Mouse (Mus musculus) heart, adult 2 months (tissue): ENCODE results near the gene Slc2a12. TPM values are rescaled to one million over a fixed set of nuclear protein-coding genes. Genes with fewer than 3 reads are reported as not detected.
A peak's percentile ranks its signal among the peaks of the same experiment; 100 is the strongest.

Source experiments
- DNase-seq, 2 experiments: peaks; one replicate each; pipeline ENCODE4 v3.0.0; 2021
- H3K27ac ChIP-seq: fragments of 200-600 bp; 2 replicates; pipeline ENCODE4 v1.8.1; 2022
- H3K27me3 ChIP-seq: fragments of 200-500 bp; 2 replicates; pipeline ENCODE4 v1.6.1; 2012; ENCODE audit warnings: mild to moderate bottlenecking, low read length, inconsistent platforms, mixed read lengths; ENCODE audit not compliant: control insufficient read depth, insufficient read depth
- H3K36me3 ChIP-seq: fragments of 200-500 bp; 2 replicates; pipeline ENCODE4 v1.6.1; 2012; ENCODE audit warnings: low read length, inconsistent platforms; ENCODE audit not compliant: control insufficient read depth, insufficient read depth
- H3K4me1 ChIP-seq: fragments of 200-500 bp; 2 replicates; pipeline ENCODE4 v1.6.1; 2011; ENCODE audit warnings: low read length; ENCODE audit not compliant: control insufficient read depth, insufficient read depth
- H3K4me3 ChIP-seq: fragments of 200-600 bp; 2 replicates; pipeline ENCODE4 v1.8.1; 2022
- H3K79me2 ChIP-seq: fragments of 200-500 bp; replicated peaks from 2 replicates; pipeline ENCODE4 v1.6.1; 2012; ENCODE audit warnings: mild to moderate bottlenecking, inconsistent platforms, low read length, moderate library complexity, mixed read lengths; ENCODE audit not compliant: control insufficient read depth, insufficient read depth
- H3K9ac ChIP-seq: fragments of 200-500 bp; 2 replicates; pipeline ENCODE4 v1.6.1; 2012; ENCODE audit warnings: low read depth, mild to moderate bottlenecking, control low read depth, inconsistent platforms, low read length, mixed read lengths
- CTCF ChIP-seq: fragments of 200-600 bp; IDR thresholded peaks from 2 replicates; pipeline ENCODE4 v1.8.1; 2022; ENCODE audit warnings: antibody characterized with exemption, mild to moderate bottlenecking, moderate library complexity
- EP300 ChIP-seq: fragments of 200-500 bp; IDR thresholded peaks from 2 replicates; pipeline ENCODE4 v1.6.1; 2011; ENCODE audit warnings: low read depth, low read length, control low read depth; ENCODE audit not compliant: insufficient read depth
- POLR2A ChIP-seq: fragments of 200-500 bp; IDR thresholded peaks from 2 replicates; pipeline ENCODE4 v1.6.1; 2011; ENCODE audit warnings: mild to moderate bottlenecking, low read depth, low read length, control low read depth; ENCODE audit not compliant: insufficient read depth
- WGBS: fragments of 180-500 bp; shearing (Covaris S2); methylation state at CpG from one replicate; pipeline ENCODE4 v1.1.7; 2018; 5-methylcytosine and 5-hydroxymethylcytosine counted together
- intact Hi-C: fragments of 180-260 bp; cut with DNase I; formaldehyde crosslinking; loops from one replicate; pipeline ENCODE4 v1.15.1; 2025
- polyA plus RNA-seq: library from polyadenylated mRNA; depleted of rRNA; stranded (reverse); fragments of >200 nt; gene quantifications from 2 replicates; pipeline ENCODE4 v1.2.3, GENCODE M21; 2012
- total RNA-seq, 2 experiments: library from RNA; stranded (reverse); gene quantifications; 2 replicates each; pipeline ENCODE4 v1.2.3; 2021

Slc2a12 gene
- total and polyA plus RNA-seq, 3 experiments: 5.0 to 15.7 (median 12.7) TPM

GRCm38 (mm10) chr10:22700773-22701172 lies 56.0 kb downstream of the Slc2a12 start:
- peaks cover 18% of the 10 kb centered on the region for H3K4me1 ChIP-seq
- H3K4me3 ChIP-seq: no peak overlapping the region
- TF ChIP-seq EP300 (no peak), CTCF (no peak), POLR2A (no peak)
- peaks cover 5% of the 10 kb centered on the region for H3K36me3 ChIP-seq
- H3K27ac ChIP-seq: peak overlapping the region; percentile 15
- intact Hi-C loops: no loop called here
- WGBS: 39% methylated on average over 9 of the region's 9 CpGs
- H3K27me3 ChIP-seq: no peaks in the 10 kb centered on the region
- no peak overlapping the region for H3K9ac ChIP-seq
- H3K79me2 ChIP-seq: no peaks in the 10 kb centered on the region
- DNase-seq: peak in 1 of 2 experiments; percentile 27

GRCm38 (mm10) chr10:22701485-22702315 lies 56.9 kb downstream of the Slc2a12 start:
- peaks cover 18% of the 10 kb centered on the region for H3K4me1 ChIP-seq
- H3K36me3 ChIP-seq: peaks cover 5% of the 10 kb centered on the region
- no peak overlapping the region for H3K4me3 ChIP-seq
- WGBS: 62% methylated on average over 12 of the region's 12 CpGs
- peak overlapping the region; percentile 26; the same call in 1 of the 2 replicates for H3K27ac ChIP-seq
- intact Hi-C loops: no loop called here
- no peak for DNase-seq
- TF ChIP-seq CTCF: no peak
- TF ChIP-seq EP300: no peak
- no peak for TF ChIP-seq POLR2A
- no peaks in the 10 kb centered on the region for H3K27me3 ChIP-seq
- H3K9ac ChIP-seq: no peak overlapping the region
- no peaks in the 10 kb centered on the region for H3K79me2 ChIP-seq

DNA sequence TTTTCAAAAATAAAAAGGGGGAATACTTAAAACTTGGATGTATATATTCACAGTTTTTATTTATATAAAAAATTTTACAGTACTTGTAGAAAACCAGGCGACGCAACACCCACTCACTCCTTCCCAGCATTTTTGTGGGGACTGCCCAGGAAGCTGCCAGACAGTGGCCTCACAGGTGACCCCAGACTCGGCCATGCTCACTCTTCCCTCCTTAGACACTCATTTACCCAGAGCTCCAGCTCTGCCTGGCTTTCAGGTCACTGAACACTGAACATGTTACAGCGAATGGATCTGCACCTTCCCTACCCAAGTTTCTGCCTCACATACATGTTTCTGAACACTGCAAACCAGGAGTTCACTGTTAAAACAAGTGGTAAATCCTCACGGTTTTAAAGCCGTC lies 59.0 kb downstream of the Slc2a12 start:
- DNase-seq: no peak
- TF ChIP-seq CTCF: no peak
- no peak for TF ChIP-seq POLR2A
- TF ChIP-seq EP300: no peak
- peaks cover 7% of the 10 kb centered on the region for H3K36me3 ChIP-seq
- H3K27ac ChIP-seq: no peak overlapping the region
- intact Hi-C loops: no loop called here
- H3K9ac ChIP-seq: no peak overlapping the region
- WGBS: 90% methylated on average over 6 of the region's 6 CpGs
- no peak overlapping the region for H3K4me3 ChIP-seq
- no peaks in the 10 kb centered on the region for H3K79me2 ChIP-seq
- H3K4me1 ChIP-seq: peaks cover 16% of the 10 kb centered on the region
- H3K27me3 ChIP-seq: no peaks in the 10 kb centered on the region

DNA sequence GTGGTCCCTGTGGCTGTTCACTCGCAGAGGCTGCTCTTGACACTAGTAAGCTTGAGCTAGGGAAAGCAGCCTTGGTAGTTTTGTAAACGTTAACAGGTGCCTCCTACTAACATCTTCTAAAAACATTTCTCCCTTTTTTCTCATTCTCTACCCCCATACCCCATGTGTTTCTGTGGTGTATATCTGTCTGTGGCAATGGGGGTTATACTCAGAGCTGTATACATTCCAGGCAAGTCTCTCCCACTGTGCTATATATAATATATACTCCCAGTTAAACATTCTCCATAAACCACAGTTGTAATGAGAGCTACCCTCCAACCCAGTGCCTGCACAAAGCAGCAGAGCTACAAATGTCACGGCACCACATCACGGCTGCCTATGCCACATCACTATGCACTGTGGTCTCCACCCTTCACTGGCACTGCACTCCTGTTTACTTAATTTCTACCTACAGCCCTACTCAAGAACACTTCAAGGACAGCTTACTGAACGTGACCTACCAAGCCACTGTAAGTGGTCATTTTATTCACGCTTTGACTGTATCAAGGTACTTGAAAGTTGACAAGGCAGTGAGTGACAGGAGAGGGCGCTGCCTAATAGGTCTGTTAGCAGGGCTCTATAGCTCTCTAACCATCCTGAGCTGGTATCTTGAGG lies 63.5 kb downstream of the Slc2a12 start:
- peaks cover 4% of the 10 kb centered on the region for H3K36me3 ChIP-seq
- H3K9ac ChIP-seq: no peak overlapping the region
- H3K79me2 ChIP-seq: no peaks in the 10 kb centered on the region
- 77% methylated on average over 7 of the region's 7 CpGs for WGBS
- no peaks in the 10 kb centered on the region for H3K27me3 ChIP-seq
- no peak overlapping the region for H3K4me3 ChIP-seq
- no peak overlapping the region for H3K27ac ChIP-seq
- intact Hi-C loops: no loop called here
- peak in 1 of 2 experiments; percentile 6 for DNase-seq
- TF ChIP-seq EP300 (no peak), CTCF (no peak), POLR2A (no peak)
- H3K4me1 ChIP-seq: peaks cover 2% of the 10 kb centered on the region; the same call in 1 of the 2 replicates

DNA sequence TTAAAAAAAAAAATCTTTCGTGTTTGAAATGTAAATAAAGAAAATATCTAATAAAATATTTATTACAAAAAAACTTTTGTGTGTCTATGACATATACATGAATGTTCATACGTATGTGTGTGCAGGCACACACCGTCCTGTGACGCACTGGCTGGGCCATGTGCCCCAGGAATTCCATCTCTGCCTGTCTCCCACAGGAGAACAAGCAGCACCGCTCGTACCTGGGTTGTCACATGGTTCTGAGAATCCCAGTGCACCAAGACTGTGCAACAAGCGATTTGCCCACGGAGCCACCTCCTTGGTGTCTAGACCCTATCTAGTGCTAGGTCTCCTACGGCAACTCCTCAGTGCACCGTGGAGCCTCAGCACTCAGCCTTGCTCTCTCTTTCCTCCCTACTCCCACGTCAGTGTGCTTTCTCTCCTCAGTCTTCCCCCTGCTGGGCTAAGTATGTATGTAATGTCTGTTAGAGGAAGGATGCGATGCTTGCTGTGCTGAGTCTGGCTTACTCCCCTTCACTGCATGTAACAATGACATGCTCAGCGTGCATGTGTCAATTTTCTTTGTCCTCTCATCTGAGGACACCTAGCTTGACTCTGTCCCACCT lies 65.5 kb downstream of the Slc2a12 start:
- Histone ChIP-seq H3K27ac (no peak overlapping the region), H3K79me2 (no peaks in the 10 kb centered on the region; the same call in 1 of the 2 replicates), H3K4me3 (no peak overlapping the region), H3K9ac (no peak overlapping the region), H3K27me3 (no peaks in the 10 kb centered on the region), H3K36me3 (peaks cover 4% of the 10 kb centered on the region), H3K4me1 (peaks cover 3% of the 10 kb centered on the region)
- TF ChIP-seq EP300 (no peak), CTCF (no peak), POLR2A (no peak)
- 89% methylated on average over 13 of the region's 13 CpGs for WGBS
- DNase-seq: peak in 1 of 2 experiments; percentile 15
- intact Hi-C loops: loop anchor here (5.0 kb wide), 3 partner anchors 63 to 372 kb away; partner anchors contain the start of gene Slc2a12
